Mouse (Mus musculus): ENCODE measurements around the gene Odf2l. TPM values are rescaled to one million over a fixed set of nuclear protein-coding genes. Genes with fewer than 3 reads are reported as not detected.

The Odf2l gene
- polyA plus RNA-seq, 1 experiment from 2014 or later = 23.7 TPM

DNA sequence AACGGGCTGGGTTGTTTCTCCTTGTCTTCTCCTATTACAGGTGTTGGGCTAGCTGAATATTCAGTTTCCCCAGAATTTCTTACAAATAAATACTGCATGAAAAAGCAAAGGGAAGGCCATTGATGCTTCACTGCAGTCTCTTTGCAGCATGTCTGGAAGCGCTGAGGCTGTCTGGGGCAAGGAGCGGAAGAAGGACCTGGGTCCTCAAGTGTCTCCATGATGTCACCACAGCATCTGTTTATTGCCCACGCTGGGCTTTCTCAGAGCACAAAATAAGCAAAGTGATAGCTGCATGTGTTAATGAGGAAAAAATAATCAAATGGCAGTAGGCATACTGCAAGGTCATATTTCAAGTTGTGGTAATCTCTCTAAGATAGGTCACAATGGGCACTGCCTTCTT, 51.6 kb downstream of the Odf2l start:
- Histone ChIP-seq H3K4me3 (replicated peaks) (no peak overlapping the region), H3K9ac (replicated peaks) (no peak overlapping the region), H3K36me3 (no peaks in the 10 kb centered on the region), H3K9me3 (no peaks in the 10 kb centered on the region), H3K27me3 (no peaks in the 10 kb centered on the region), H3K27ac (no peak overlapping the region), H3K4me1 (replicated peaks) (peaks cover 3% of the 10 kb centered on the region; the same call in 1 of the 2 replicates), H3K4me2 (no peak overlapping the region)
- 85% methylated on average over 4 of the region's 4 CpGs for WGBS
- ATAC-seq (ENCODE audit: insufficient number of reproducible peaks, insufficient read depth, low FRiP score, low TSS enrichment, low read depth) = no peak

DNA sequence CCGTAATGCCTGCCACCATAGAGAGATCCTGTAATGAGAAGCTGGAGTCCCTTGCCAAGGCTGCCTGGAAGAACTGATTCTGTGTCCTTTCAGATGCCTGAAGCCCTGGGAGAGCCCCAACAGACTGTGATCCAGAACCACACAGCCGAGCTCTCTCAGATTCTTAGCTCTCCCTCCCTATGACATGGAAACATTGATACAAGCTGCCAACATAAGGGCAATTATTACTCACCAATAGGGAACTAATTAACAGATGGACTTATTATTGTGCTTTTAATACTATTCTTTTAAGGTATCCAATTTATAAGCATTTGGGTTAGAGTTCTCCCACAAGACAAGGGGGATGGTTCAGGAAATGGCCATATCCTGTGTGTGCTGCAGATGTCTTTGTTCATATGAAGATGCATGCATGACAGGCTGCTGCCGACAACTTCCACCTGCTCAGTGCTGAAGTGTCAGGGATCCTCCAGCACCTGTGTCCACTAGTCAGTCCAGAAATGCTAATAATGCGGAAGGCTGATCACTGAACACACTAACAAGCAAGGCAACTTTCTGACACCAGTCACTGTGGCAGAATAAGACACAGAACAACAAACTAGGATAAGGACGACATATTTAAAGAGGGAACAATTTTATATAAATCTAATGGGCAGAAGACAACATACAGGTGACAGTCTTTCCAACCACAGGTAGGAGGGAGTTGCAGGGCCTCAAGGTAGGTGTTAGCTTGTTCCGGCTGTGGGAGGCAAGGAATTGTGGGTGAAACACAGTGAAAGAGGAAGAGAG, 52.4 kb downstream of the Odf2l start:
- WGBS = 86% methylated on average over 6 of the region's 6 CpGs
- no peak for ATAC-seq (ENCODE audit: insufficient number of reproducible peaks, insufficient read depth, low FRiP score, low TSS enrichment, low read depth)
- Histone ChIP-seq H3K27ac (no peak overlapping the region), H3K4me3 (replicated peaks) (no peak overlapping the region), H3K27me3 (no peaks in the 10 kb centered on the region), H3K9ac (replicated peaks) (no peak overlapping the region), H3K9me3 (no peaks in the 10 kb centered on the region), H3K4me1 (replicated peaks) (peaks cover 3% of the 10 kb centered on the region; the same call in 1 of the 2 replicates), H3K36me3 (no peaks in the 10 kb centered on the region), H3K4me2 (no peak overlapping the region)

DNA sequence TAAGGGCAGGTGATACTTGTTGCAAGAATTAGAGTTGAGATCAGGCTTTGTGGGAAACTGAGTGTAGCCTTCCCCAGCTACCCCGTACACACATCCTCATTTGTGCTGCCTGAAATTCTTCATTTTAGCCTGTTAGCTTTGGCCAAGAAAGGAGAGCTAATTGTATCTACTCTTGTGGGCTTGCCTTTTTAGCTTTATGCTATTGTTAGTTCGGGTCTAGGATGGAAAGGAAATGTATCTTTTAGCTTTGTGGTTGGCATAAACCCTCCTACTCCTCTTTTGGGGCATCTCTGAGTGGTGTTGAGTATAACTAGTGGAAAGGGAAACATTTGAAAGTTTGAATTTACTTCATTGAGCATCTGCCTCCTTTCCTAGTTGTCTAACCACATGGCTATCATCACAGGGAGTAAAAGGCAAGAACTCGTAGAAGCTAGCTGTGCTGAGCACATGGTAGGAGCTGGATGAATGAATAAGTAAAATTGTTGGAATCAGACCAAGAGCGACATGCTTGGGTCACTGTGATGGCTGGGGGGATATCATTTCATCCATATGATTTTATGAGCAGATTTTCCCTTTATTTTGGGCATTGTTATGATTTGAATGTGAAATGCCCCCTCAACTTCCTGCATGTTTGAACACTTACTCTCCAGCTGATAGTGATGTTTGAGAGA, 53.1 kb downstream of the Odf2l start:
- H3K4me1 ChIP-seq (replicated peaks) = peaks cover 3% of the 10 kb centered on the region; the same call in 1 of the 2 replicates
- ATAC-seq (ENCODE audit: insufficient number of reproducible peaks, insufficient read depth, low FRiP score, low TSS enrichment, low read depth) = no peak
- no peaks in the 10 kb centered on the region for H3K36me3 ChIP-seq
- H3K9me3 ChIP-seq = no peaks in the 10 kb centered on the region
- H3K27ac ChIP-seq = no peak overlapping the region
- H3K27me3 ChIP-seq = no peaks in the 10 kb centered on the region
- H3K4me2 ChIP-seq = no peak overlapping the region
- no peak overlapping the region for H3K9ac ChIP-seq (replicated peaks)
- 86% methylated on average over 4 of the region's 4 CpGs for WGBS
- no peak overlapping the region for H3K4me3 ChIP-seq (replicated peaks)

DNA sequence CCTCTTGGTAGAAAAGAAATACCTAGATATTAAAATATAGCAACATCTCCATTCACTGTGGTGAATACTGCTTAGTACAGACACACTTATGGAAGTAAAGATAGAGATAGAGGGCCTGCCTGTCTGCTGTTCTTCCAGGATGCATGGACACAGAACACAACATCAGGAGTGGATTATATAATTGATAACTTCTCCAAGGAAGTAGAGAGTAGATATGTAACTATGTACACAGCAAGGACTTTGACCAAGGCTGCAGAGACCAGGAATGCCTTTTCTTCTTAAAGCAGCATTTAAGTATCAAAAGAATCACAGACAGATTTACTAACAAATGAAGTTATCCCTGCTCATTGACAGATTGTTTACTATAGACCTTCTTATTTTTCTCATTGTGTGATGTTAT, 66.3 kb downstream of the Odf2l start:
- H3K27me3 ChIP-seq = no peaks in the 10 kb centered on the region
- H3K27ac ChIP-seq = no peak overlapping the region
- no peak overlapping the region for H3K9ac ChIP-seq (replicated peaks)
- no peak overlapping the region for H3K4me3 ChIP-seq (replicated peaks)
- H3K4me1 ChIP-seq (replicated peaks) = no peaks in the 10 kb centered on the region
- ATAC-seq (ENCODE audit: insufficient number of reproducible peaks, insufficient read depth, low FRiP score, low TSS enrichment, low read depth) = no peak
- no peak overlapping the region for H3K4me2 ChIP-seq
- H3K9me3 ChIP-seq = 0 out of 2 replicates have a peak, but pooled peaks cover 4% of the 10 kb centered on the region
- no peaks in the 10 kb centered on the region for H3K36me3 ChIP-seq

DNA sequence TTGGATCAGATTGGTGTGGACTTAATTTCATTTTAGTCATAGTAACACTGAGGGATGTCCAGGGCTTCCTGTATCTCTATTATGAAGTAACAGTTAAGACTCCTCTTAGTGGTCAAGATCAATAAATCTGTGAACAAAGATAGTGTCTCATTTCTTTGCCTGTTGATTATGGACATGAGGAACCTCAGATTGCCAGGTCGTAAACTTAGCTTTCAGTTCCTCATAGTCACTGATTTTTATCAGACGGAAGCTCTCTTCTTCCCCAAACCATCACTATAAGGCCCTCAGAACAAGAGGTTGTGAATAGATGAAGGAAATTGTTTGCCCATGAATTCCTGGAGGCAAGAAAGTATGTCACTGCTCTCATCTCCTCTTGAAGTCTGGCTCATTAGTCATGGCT, 73.6 kb downstream of the Odf2l start:
- H3K4me3 ChIP-seq (replicated peaks) = no peak overlapping the region
- H3K4me2 ChIP-seq = no peak overlapping the region
- no peaks in the 10 kb centered on the region for H3K9me3 ChIP-seq
- no peaks in the 10 kb centered on the region for H3K27me3 ChIP-seq
- H3K9ac ChIP-seq (replicated peaks) = no peak overlapping the region
- no peak for ATAC-seq (ENCODE audit: insufficient number of reproducible peaks, insufficient read depth, low FRiP score, low TSS enrichment, low read depth)
- no peaks in the 10 kb centered on the region for H3K4me1 ChIP-seq (replicated peaks)
- no peak overlapping the region for H3K27ac ChIP-seq
- WGBS = 95% methylated on average over 2 of the region's 2 CpGs
- H3K36me3 ChIP-seq = no peaks in the 10 kb centered on the region

DNA sequence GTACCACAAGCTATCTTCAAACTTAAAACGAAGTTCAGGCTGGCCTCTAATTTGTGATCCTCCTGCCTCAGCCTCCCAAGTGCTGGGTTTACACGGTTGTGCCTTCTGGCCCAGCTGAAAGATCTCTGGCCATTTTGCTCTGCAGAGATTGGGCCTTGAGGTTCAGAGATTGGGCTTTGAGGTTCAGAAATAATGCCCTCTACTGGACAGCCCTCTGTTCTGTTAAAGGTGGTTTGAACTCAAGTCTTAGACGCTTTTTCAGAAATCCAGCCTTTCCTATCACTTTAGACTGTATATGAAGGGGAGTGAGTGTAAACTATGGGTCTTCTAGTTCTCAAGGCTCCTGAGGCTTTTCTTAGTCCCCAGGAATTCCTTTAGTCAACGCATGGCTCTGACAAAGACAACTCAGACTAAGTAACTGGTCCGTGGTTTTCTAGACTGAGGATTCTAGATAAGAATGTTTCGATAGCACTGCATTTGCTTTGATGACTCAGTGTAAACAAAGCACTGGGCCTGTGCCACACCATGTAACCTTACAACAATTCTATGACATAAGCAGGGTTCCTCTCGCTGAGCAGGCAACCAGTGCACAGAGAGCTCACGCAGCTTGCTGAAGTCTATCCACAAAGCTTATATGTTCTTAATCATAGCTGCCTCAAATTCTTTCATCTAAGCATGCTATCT, 77.0 kb downstream of the Odf2l start:
- H3K36me3 ChIP-seq = no peaks in the 10 kb centered on the region
- H3K4me3 ChIP-seq (replicated peaks) = no peak overlapping the region
- no peak overlapping the region for H3K9ac ChIP-seq (replicated peaks)
- ATAC-seq (ENCODE audit: insufficient number of reproducible peaks, insufficient read depth, low FRiP score, low TSS enrichment, low read depth) = no peak
- WGBS = 84% methylated on average over 8 of the region's 8 CpGs
- H3K27ac ChIP-seq = no peak overlapping the region
- H3K4me2 ChIP-seq = no peak overlapping the region
- no peaks in the 10 kb centered on the region for H3K4me1 ChIP-seq (replicated peaks)
- H3K9me3 ChIP-seq = no peaks in the 10 kb centered on the region
- no peaks in the 10 kb centered on the region for H3K27me3 ChIP-seq

DNA sequence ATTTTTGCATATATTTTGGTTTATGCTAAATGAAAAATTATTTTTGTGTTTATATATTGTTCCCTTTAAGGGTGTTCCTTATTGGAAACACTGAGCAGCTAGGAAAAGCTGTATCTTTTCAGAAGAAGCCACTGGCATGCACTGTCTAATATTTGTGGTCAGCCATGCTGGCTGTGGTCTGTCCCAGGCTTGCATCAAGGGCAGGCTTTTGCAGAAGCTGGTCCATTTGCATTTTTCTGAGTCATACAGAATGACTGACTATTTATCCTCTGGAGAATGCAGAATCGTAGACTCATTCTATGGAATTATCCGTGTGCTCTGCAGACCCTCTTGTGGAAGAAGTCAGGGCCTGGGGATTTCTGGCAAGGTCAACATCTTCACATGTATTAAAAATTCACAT, 79.7 kb downstream of the Odf2l start:
- Histone ChIP-seq H3K9ac (replicated peaks) (no peak overlapping the region), H3K36me3 (no peaks in the 10 kb centered on the region), H3K27ac (no peak overlapping the region), H3K27me3 (no peaks in the 10 kb centered on the region), H3K9me3 (no peaks in the 10 kb centered on the region), H3K4me1 (replicated peaks) (no peaks in the 10 kb centered on the region), H3K4me3 (replicated peaks) (no peak overlapping the region), H3K4me2 (no peak overlapping the region)
- ATAC-seq (ENCODE audit: insufficient number of reproducible peaks, insufficient read depth, low FRiP score, low TSS enrichment, low read depth) = no peak
- 81% methylated on average over 2 of the region's 2 CpGs for WGBS

Other genes with a start within 250 kb of the Odf2l start
- not detected in 2 replicates for gene Clca4b, start 186.1 kb upstream of the Odf2l start, polyA plus RNA-seq (2016; fragmentation: Nextera tagmentation; extraction: Ambion mirVana)
- 0.12 TPM in 1 of 2 replicates, not detected in the other for gene Clca4a, start 143.5 kb upstream of the Odf2l start, polyA plus RNA-seq (2016; fragmentation: Nextera tagmentation; extraction: Ambion mirVana)
- gene Clca1, start 85.8 kb upstream of the Odf2l start, polyA plus RNA-seq (2016; fragmentation: Nextera tagmentation; extraction: Ambion mirVana) = not detected in 2 replicates
- gene Clca2, start 19.1 kb upstream of the Odf2l start, polyA plus RNA-seq (2016; fragmentation: Nextera tagmentation; extraction: Ambion mirVana) = 0.32 and 0.53 TPM in 2 replicates
- gene Col24a1, start 173.9 kb downstream of the Odf2l start, polyA plus RNA-seq (2016; fragmentation: Nextera tagmentation; extraction: Ambion mirVana) = 2.0 and 2.7 TPM in 2 replicates